Mouse (Mus musculus) olfactory bulb, adult 2 months (tissue): Measurements from ENCODE around the gene Mau2. TPM values are rescaled to one million over a fixed set of nuclear protein-coding genes. Genes with fewer than 3 reads are reported as not detected.
"Not testable (repeated sequence)": the region's sequence is repeated elsewhere in the genome, so short reads cannot be mapped to it uniquely, and the experiment has no call there.

ENCODE experiments used
- H3K27ac ChIP-seq: fragments of 200-500 bp; 2 replicates; pipeline ENCODE4 v1.5.1; 2012; ENCODE audit warnings: low read depth, low read length; ENCODE audit not compliant: insufficient read depth
- H3K4me1 ChIP-seq: fragments of 200-500 bp; 2 replicates; pipeline ENCODE4 v1.6.1; 2012; ENCODE audit warnings: low read length; ENCODE audit not compliant: control insufficient read depth, insufficient read depth
- H3K4me3 ChIP-seq: fragments of 200-500 bp; 2 replicates; pipeline ENCODE4 v1.5.1; 2012; ENCODE audit warnings: mild to moderate bottlenecking, low read depth, low read length, moderate library complexity; ENCODE audit not compliant: insufficient read depth
- CTCF ChIP-seq: fragments of 200-500 bp; IDR thresholded peaks from 2 replicates; pipeline ENCODE4 v1.5.1; 2012; ENCODE audit warnings: low read depth, mild to moderate bottlenecking, low read length, moderate library complexity; ENCODE audit not compliant: insufficient read depth
- POLR2A ChIP-seq: fragments of 200-500 bp; IDR thresholded peaks from 2 replicates; pipeline ENCODE4 v1.6.1; 2012; ENCODE audit warnings: mild to moderate bottlenecking, low read depth, low read length, moderate library complexity; ENCODE audit not compliant: insufficient read depth
- WGBS: fragments of 180-500 bp; shearing (Covaris S2); methylation state at CpG from one replicate; pipeline ENCODE4 v1.1.7; 2018; 5-methylcytosine and 5-hydroxymethylcytosine counted together
- polyA plus RNA-seq: library from polyadenylated mRNA; stranded (reverse); fragments of >200 nt; gene quantifications from 2 replicates; pipeline ENCODE4 v1.2.4, GENCODE M21; 2012; ENCODE audit warnings: low replicate concordance; ENCODE audit not compliant: missing spikeins, insufficient read depth, insufficient read length

Gene Mau2
- polyA plus RNA-seq, 1 experiment, result not detected

GRCm38 (mm10) chr8:70073682-70074081 lies 31.1 kb upstream of the Mau2 start:
- TF ChIP-seq POLR2A, result no peak
- no peak for TF ChIP-seq CTCF
- 92% methylated on average over 1 of the region's 1 CpGs for WGBS
- H3K4me1 ChIP-seq, result peaks cover 3% of the 10 kb centered on the region; the same call in 1 of the 2 replicates
- no peak overlapping the region for H3K27ac ChIP-seq
- H3K4me3 ChIP-seq, result no peak overlapping the region

DNA sequence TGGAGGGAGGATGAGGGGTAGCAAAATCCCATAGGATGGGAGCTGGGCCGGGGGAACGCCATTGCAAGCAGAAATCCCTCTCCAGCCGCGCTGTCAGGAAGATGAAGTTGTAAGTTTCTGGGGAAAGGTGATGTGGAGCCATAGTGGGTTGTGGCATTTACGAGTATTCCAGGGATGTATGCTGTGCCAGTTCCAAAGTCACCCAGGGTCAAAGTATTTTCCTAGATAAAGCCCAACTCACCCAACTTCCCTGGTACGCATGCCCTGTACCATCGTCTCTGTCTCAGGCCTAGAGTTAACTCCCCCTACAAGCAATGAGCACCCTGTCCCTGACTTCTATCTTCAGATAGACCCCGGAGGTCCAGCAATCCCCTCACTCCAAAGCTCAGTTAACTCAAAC lies 30.6 kb upstream of the Mau2 start:
- WGBS, result 66% methylated on average over 8 of the region's 8 CpGs
- H3K4me1 ChIP-seq, result peaks cover 3% of the 10 kb centered on the region; the same call in 1 of the 2 replicates
- no peak overlapping the region for H3K4me3 ChIP-seq
- TF ChIP-seq CTCF, result no peak
- TF ChIP-seq POLR2A, result no peak
- H3K27ac ChIP-seq, result no peak overlapping the region

DNA sequence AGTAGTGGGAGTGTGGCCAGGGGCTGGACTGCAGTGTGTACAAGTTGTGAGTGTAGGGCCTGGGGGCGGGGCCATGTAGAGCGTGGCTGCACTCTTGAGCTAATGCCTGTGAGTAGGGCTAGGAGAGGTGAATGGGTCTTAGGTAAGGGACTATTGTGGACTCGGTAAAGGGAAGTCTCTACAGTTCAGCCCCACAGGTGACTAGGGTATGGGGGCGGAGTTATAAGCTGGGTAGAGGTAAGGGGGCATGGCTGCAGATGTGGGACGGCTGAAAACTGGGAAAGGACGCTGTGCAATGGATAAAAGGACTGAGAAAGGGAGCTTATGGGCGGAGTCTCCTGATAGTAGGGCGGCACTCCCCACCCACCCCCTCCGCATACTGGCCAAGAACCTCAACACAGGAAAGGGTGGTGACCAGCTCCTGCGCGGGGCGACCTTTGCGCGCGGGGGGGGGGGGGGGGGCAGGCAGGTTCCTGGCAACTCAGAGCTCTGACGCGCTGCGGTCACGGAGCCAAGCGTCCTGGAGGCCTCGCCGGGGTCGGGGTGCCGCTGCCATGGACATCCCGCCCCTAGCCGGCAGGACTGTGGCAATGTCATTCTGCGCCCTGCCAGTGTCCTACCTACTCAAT lies 30.0 kb upstream of the Mau2 start, which contains the start of gene Tm6sf2:
Tm6sf2 (plus strand) TSS at position 484 of the 629 bp plus-strand sequence.
- H3K4me3 ChIP-seq, result no peak within 1 kb of the TSS
- WGBS, result 21% methylated on average over 24 of the region's 27 CpGs
- TF ChIP-seq CTCF (no peak), POLR2A (no peak)
- peaks cover 3% of the 10 kb centered on the region; the same call in 1 of the 2 replicates for H3K4me1 ChIP-seq
- H3K27ac ChIP-seq, result no peak within 1 kb of the TSS

- 80% methylated on average over 2 of the region's 2 CpGs for WGBS
- peaks cover 3% of the 10 kb centered on the region; the same call in 1 of the 2 replicates for H3K4me1 ChIP-seq
These were observed 29.4 kb upstream of the Mau2 start for GRCm38 (mm10) chr8:70071836-70072440.

GRCm38 (mm10) chr8:70057721-70058120 lies 15.2 kb upstream of the Mau2 start:
- H3K4me3 ChIP-seq, result no peak overlapping the region
- 87% methylated on average over 1 of the region's 1 CpGs for WGBS
- no peak overlapping the region for H3K27ac ChIP-seq
- TF ChIP-seq POLR2A (no peak), CTCF (no peak)
- H3K4me1 ChIP-seq, result no peaks in the 10 kb centered on the region

More at GRCm38 (mm10) chr8:70071836-70072440, 29.4 kb upstream of the Mau2 start:
- Histone ChIP-seq H3K27ac (no peak overlapping the region), H3K4me3 (no peak overlapping the region)
- TF ChIP-seq CTCF (no peak), POLR2A (no peak)

DNA sequence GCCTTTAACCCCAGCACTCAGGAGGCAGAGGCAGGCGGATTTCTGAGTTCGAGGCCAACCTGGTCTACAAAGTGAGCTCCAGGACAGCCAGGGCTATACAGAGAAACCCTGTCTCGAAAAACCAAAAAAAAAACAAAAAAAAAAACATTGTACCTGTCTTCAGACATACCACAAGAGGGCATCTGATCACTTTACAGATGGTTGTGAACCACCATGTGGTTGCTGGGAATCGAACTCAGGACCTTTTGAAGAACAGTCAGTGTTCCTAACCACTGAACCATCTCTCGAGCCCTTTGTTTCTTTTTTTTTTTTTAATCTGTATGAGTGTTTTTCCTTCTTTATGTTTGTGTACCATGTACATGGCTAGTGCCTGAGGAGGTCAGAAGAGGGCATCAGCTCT lies 7.9 kb upstream of the Mau2 start:
- H3K27ac ChIP-seq, H3K4me3 ChIP-seq, H3K4me1 ChIP-seq: not testable (repeated sequence)
- WGBS, result 97% methylated on average over 5 of the region's 5 CpGs

DNA sequence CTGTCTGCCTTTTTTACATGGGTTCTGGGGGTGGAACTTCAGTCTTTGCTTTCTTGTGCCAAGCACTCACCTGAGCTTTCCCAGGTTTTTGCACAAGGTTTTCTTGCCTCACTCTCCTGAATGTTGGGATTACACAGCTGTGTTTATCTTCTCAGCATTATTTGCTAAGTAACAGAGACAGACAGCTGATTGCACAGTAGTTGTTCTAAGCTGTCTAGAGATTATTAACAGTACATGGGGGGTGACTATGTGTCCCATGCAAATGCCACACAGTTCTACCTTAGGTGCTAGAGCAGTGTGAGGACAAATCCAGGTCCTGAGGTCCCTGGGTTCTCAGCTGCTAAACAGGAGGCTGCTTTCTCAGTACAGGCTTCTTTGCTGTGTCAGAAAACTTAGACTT lies 7.1 kb upstream of the Mau2 start:
- Histone ChIP-seq H3K27ac (no peak overlapping the region), H3K4me3 (no peak overlapping the region), H3K4me1 (peaks cover 2% of the 10 kb centered on the region; the same call in 1 of the 2 replicates)
- TF ChIP-seq CTCF (no peak), POLR2A (no peak)

DNA sequence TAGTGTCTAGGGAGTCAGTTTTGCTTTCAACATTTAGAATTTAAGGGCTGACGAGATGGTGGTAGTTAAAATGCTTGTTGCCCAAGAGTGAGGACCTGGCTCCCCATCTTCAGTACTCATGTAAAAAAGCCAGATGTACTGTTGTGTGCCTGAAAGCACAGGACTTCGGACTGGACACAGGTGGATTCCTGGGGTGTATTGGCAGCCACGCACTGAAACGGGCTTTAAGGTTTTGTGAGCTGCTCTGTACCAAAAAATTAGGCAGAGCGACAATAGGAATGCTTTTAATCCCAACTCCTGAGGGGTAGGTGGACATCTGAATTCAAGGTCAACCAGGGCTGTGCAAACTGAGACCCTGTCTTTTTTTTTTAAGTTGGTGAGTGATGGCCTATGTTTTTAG lies 1.5 kb upstream of the Mau2 start:
- Histone ChIP-seq H3K27ac (no peak overlapping the region), H3K4me3 (no peak overlapping the region), H3K4me1 (peaks cover 10% of the 10 kb centered on the region)
- TF ChIP-seq CTCF, result no peak
- WGBS, result 83% methylated on average over 5 of the region's 5 CpGs

DNA sequence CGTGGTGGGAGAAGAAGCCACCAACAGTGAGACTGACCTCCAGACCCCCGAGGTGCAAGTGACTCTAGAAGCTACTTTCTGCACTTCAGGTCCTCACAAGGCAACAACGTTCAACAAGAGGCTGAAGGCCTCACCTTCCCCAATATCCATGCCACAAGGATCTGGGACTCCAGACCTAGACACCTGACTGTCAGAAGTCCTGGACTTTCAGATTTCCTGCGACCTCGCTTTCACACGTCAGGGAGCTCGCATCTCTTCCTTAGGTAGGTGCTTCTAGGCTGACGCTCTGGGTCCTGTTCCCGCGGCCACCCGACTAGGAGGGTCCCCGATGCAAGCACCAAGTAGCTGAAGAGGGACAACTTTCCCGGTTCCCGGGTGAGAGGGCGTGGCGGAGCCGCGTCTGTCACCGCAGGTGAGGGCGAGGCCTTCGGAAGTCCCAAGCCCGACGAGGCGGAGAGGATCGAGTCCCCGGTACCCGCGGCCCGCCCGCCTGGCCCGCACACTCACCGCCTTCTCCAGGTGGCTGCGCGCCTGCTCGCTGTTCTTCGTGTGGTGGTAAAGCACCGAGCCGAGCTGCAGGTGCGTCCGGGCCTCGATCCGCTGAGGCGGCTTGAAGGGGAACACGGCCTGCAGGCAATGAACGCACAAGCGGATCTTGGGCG lies 518 bp downstream of the Mau2 start:
- Histone ChIP-seq H3K27ac (peak overlapping the region; percentile 27), H3K4me3 (peak overlapping the region; percentile 61), H3K4me1 (peaks cover 10% of the 10 kb centered on the region)
- under 1% methylated on average over 47 of the region's 47 CpGs for WGBS
- no peak for TF ChIP-seq POLR2A
- no peak for TF ChIP-seq CTCF
